Mouse (Mus musculus): ENCODE measurements around the gene Prpf40b. TPM values are rescaled to one million over a fixed set of nuclear protein-coding genes. Genes with fewer than 3 reads are reported as not detected.
A peak's percentile ranks its signal among the peaks of the same experiment; 100 is the strongest.

Gene Prpf40b
- polyA plus RNA-seq, 1 experiment from 2014 or later, result 38.0 TPM

- H3K36me3 ChIP-seq (ENCODE audit: control insufficient read depth, insufficient read depth, low read length), result peaks cover 93% of the 10 kb centered on the region
- 84% methylated on average over 9 of the region's 9 CpGs for WGBS
Observed at GRCm38 (mm10) chr15:99324151-99324550, 29.3 kb downstream of the Prpf40b start.

GRCm38 (mm10) chr15:99325598-99325997 is 30.7 kb downstream of the Prpf40b start:
- peak overlapping the region in 1 of 2 experiments; percentile 50; a peak in 2 of 4 replicates for H3K27ac ChIP-seq (replicated peaks in 1 of 2; ENCODE audit: control insufficient read depth in 1 of 2, insufficient read depth in 1 of 2, low read depth in 2 of 2, low read length in 2 of 2)
- peaks cover 84% of the 10 kb centered on the region for H3K36me3 ChIP-seq (ENCODE audit: control insufficient read depth, insufficient read depth, low read length)
- ATAC-seq (ENCODE audit: insufficient number of reproducible peaks, insufficient read depth, low FRiP score, low read depth), result no peak
- no peaks in the 10 kb centered on the region for H3K9me3 ChIP-seq (ENCODE audit: control insufficient read depth, low read length)
- 86% methylated on average over 6 of the region's 6 CpGs for WGBS
- H3K4me3 ChIP-seq (ENCODE audit: control insufficient read depth in 1 of 2, insufficient read depth in 1 of 2, low read depth in 1 of 2, low read length in 2 of 2), result no peak overlapping the region
- peaks cover 2 to 8% of the 10 kb centered on the region in 2 experiments; a peak in 2 of 4 replicates for H3K4me1 ChIP-seq (ENCODE audit: control insufficient read depth in 2 of 2, insufficient read depth in 2 of 2, low read length in 2 of 2)
- no peak overlapping the region for H3K4me2 ChIP-seq (ENCODE audit: low read length)
- H3K9ac ChIP-seq (ENCODE audit: low read length), result no peak overlapping the region
- H3K27me3 ChIP-seq (ENCODE audit: control insufficient read depth, insufficient read depth, low read length), result no peaks in the 10 kb centered on the region

More at GRCm38 (mm10) chr15:99324151-99324550, 29.3 kb downstream of the Prpf40b start:
- peaks cover 0 to 7% of the 10 kb centered on the region in 2 experiments; a peak in 1 of 4 replicates for H3K4me1 ChIP-seq (ENCODE audit: control insufficient read depth in 2 of 2, insufficient read depth in 2 of 2, low read length in 2 of 2)
- H3K4me2 ChIP-seq (ENCODE audit: low read length), result no peak overlapping the region
- H3K27ac ChIP-seq (replicated peaks in 1 of 2; ENCODE audit: control insufficient read depth in 1 of 2, insufficient read depth in 1 of 2, low read depth in 2 of 2, low read length in 2 of 2), result no peak overlapping the region
- no peaks in the 10 kb centered on the region for H3K27me3 ChIP-seq (ENCODE audit: control insufficient read depth, insufficient read depth, low read length)
- H3K9me3 ChIP-seq (ENCODE audit: control insufficient read depth, low read length), result no peaks in the 10 kb centered on the region
- H3K4me3 ChIP-seq (ENCODE audit: control insufficient read depth in 1 of 2, insufficient read depth in 1 of 2, low read depth in 1 of 2, low read length in 2 of 2), result no peak overlapping the region
- no peak for ATAC-seq (ENCODE audit: insufficient number of reproducible peaks, insufficient read depth, low FRiP score, low read depth)
- no peak overlapping the region for H3K9ac ChIP-seq (ENCODE audit: low read length)

DNA sequence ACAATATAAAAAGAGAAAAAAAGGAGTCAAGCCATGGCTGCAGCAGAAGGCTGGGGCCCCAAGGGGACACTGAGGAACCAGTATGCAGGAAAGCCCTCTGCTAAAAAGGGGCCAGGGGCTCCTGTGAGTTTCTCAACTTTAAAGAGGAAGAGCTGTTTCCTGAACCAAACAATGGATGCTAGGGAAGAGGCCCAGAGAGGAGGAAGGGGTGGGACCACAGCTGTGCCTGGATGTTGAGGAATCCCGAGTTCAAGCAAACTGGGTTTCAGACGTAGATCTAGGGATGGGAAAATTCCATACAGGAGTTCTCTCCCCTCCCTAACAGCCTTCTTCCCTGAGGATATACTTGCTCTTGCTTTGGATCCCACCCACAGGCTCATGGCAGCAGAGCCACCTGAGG is 31.5 kb downstream of the Prpf40b start:
- ATAC-seq (ENCODE audit: insufficient number of reproducible peaks, insufficient read depth, low FRiP score, low read depth), result peak; percentile 54; the same call in 1 of the 2 replicates
- 36% methylated on average over 2 of the region's 2 CpGs for WGBS
- peaks cover 3 to 6% of the 10 kb centered on the region in 2 experiments; a peak in 3 of 4 replicates for H3K4me1 ChIP-seq (ENCODE audit: control insufficient read depth in 2 of 2, insufficient read depth in 2 of 2, low read length in 2 of 2)

DNA sequence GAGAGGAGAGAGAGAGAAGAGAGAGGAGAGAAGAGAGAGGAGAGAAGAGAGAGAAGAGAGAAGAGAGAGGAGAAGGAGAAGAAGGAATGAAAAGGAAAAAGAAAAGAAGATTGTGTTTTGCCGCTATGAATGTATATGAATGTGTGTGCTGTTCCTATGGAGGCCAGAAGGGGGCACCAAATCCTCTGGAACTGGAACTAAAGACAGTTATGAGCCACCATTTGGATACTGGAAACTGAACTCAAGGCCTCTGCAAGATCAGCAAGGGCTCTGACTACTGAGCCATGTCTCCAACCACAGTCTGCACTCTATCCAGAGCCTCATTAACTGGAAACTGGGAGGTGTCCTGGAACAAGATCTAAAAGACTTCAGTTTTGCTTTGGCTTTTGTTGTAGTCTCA is 32.1 kb downstream of the Prpf40b start:
- Histone ChIP-seq H3K27ac (replicated peaks in 1 of 2; ENCODE audit: control insufficient read depth in 1 of 2, insufficient read depth in 1 of 2, low read depth in 2 of 2, low read length in 2 of 2) (peak overlapping the region; percentile 27 to 50; a peak in 2 of 4 replicates), H3K27me3 (ENCODE audit: control insufficient read depth, insufficient read depth, low read length) (no peaks in the 10 kb centered on the region), H3K9me3 (ENCODE audit: control insufficient read depth, low read length) (no peaks in the 10 kb centered on the region), H3K4me3 (ENCODE audit: control insufficient read depth in 1 of 2, insufficient read depth in 1 of 2, low read depth in 1 of 2, low read length in 2 of 2) (no peak overlapping the region), H3K36me3 (ENCODE audit: control insufficient read depth, insufficient read depth, low read length) (peaks cover 78% of the 10 kb centered on the region), H3K4me2 (ENCODE audit: low read length) (no peak overlapping the region), H3K9ac (ENCODE audit: low read length) (no peak overlapping the region), H3K4me1 (ENCODE audit: control insufficient read depth in 2 of 2, insufficient read depth in 2 of 2, low read length in 2 of 2) (peaks cover 8 to 11% of the 10 kb centered on the region in 2 experiments)
- WGBS, result 70% methylated on average over 1 of the region's 1 CpGs
- no peak for ATAC-seq (ENCODE audit: insufficient number of reproducible peaks, insufficient read depth, low FRiP score, low read depth)

More for the DNA sequence above, 31.5 kb downstream of the Prpf40b start:
- Histone ChIP-seq H3K9ac (ENCODE audit: low read length) (no peak overlapping the region), H3K4me3 (ENCODE audit: control insufficient read depth in 1 of 2, insufficient read depth in 1 of 2, low read depth in 1 of 2, low read length in 2 of 2) (no peak overlapping the region), H3K27ac (replicated peaks in 1 of 2; ENCODE audit: control insufficient read depth in 1 of 2, insufficient read depth in 1 of 2, low read depth in 2 of 2, low read length in 2 of 2) (peak overlapping the region; percentile 50 to 53; a peak in 3 of 4 replicates), H3K9me3 (ENCODE audit: control insufficient read depth, low read length) (no peaks in the 10 kb centered on the region), H3K36me3 (ENCODE audit: control insufficient read depth, insufficient read depth, low read length) (peaks cover 79% of the 10 kb centered on the region), H3K4me2 (ENCODE audit: low read length) (no peak overlapping the region), H3K27me3 (ENCODE audit: control insufficient read depth, insufficient read depth, low read length) (no peaks in the 10 kb centered on the region)

DNA sequence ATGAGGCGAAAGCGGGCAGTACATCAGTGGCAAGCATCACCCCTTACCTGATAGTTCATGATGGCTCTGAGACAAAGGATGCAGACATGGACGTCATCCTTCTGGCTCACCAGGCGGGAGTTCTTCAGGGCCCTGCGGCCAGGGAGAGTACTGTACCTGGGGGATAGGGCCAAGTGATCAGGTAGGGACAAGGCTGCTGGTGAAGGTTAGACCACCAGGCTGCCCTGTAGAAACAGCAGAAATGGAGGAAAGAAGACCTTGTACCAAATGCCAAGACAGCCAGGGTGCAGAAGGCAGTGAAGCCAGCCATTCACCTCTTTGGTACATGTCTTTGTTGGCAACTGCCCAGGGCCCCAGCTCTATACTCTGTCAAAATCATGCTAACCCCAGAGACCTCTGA is 33.1 kb downstream of the Prpf40b start:
- 95% methylated on average over 5 of the region's 5 CpGs for WGBS
- no peak overlapping the region for H3K4me3 ChIP-seq (ENCODE audit: control insufficient read depth in 1 of 2, insufficient read depth in 1 of 2, low read depth in 1 of 2, low read length in 2 of 2)
- ATAC-seq (ENCODE audit: insufficient number of reproducible peaks, insufficient read depth, low FRiP score, low read depth), result no peak
- no peaks in the 10 kb centered on the region for H3K9me3 ChIP-seq (ENCODE audit: control insufficient read depth, low read length)
- H3K4me1 ChIP-seq (ENCODE audit: control insufficient read depth in 2 of 2, insufficient read depth in 2 of 2, low read length in 2 of 2), result peaks cover 19 to 21% of the 10 kb centered on the region in 2 experiments
- H3K27ac ChIP-seq (replicated peaks in 1 of 2; ENCODE audit: control insufficient read depth in 1 of 2, insufficient read depth in 1 of 2, low read depth in 2 of 2, low read length in 2 of 2), result peak overlapping the region in 1 of 2 experiments; percentile 15; a peak in 1 of 4 replicates
- H3K9ac ChIP-seq (ENCODE audit: low read length), result no peak overlapping the region
- H3K27me3 ChIP-seq (ENCODE audit: control insufficient read depth, insufficient read depth, low read length), result no peaks in the 10 kb centered on the region
- H3K4me2 ChIP-seq (ENCODE audit: low read length), result no peak overlapping the region
- peaks cover 71% of the 10 kb centered on the region for H3K36me3 ChIP-seq (ENCODE audit: control insufficient read depth, insufficient read depth, low read length)

- Histone ChIP-seq H3K9me3 (ENCODE audit: control insufficient read depth, low read length) (no peaks in the 10 kb centered on the region), H3K27ac (replicated peaks in 1 of 2; ENCODE audit: control insufficient read depth in 1 of 2, insufficient read depth in 1 of 2, low read depth in 2 of 2, low read length in 2 of 2) (no peak overlapping the region), H3K9ac (ENCODE audit: low read length) (no peak overlapping the region), H3K4me1 (ENCODE audit: control insufficient read depth in 2 of 2, insufficient read depth in 2 of 2, low read length in 2 of 2) (peaks cover 41 to 44% of the 10 kb centered on the region in 2 experiments), H3K36me3 (ENCODE audit: control insufficient read depth, insufficient read depth, low read length) (peaks cover 48% of the 10 kb centered on the region), H3K27me3 (ENCODE audit: control insufficient read depth, insufficient read depth, low read length) (no peaks in the 10 kb centered on the region), H3K4me2 (ENCODE audit: low read length) (no peak overlapping the region), H3K4me3 (ENCODE audit: control insufficient read depth in 1 of 2, insufficient read depth in 1 of 2, low read depth in 1 of 2, low read length in 2 of 2) (no peak overlapping the region)
- no peak for ATAC-seq (ENCODE audit: insufficient number of reproducible peaks, insufficient read depth, low FRiP score, low read depth)
- WGBS, result 62% methylated on average over 2 of the region's 2 CpGs
Observed at GRCm38 (mm10) chr15:99330324-99330723, 35.4 kb downstream of the Prpf40b start.

DNA sequence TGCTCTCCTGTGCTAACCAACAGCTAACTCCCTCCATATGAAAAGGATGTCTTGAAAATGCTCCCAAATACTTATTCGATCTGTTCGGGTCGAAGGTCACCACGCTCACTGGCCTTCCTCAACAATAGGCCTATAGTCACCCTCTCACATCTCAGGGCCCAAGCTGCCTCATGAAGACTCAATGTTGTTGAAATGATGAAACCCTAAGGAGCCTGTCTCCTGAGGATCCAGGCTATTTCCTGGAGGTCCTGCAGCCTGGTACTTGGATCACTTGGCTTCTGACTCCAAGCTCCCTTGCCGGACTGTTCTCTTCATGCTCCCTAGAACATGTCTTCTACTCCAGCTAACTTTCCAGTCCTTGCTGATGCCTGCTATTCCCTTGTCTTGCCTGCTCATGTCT is 36.5 kb downstream of the Prpf40b start:
- no peak for ATAC-seq (ENCODE audit: insufficient number of reproducible peaks, insufficient read depth, low FRiP score, low read depth)
- no peak overlapping the region for H3K4me3 ChIP-seq (ENCODE audit: control insufficient read depth in 1 of 2, insufficient read depth in 1 of 2, low read depth in 1 of 2, low read length in 2 of 2)
- WGBS, result 89% methylated on average over 5 of the region's 5 CpGs
- H3K27ac ChIP-seq (replicated peaks in 1 of 2; ENCODE audit: control insufficient read depth in 1 of 2, insufficient read depth in 1 of 2, low read depth in 2 of 2, low read length in 2 of 2), result no peak overlapping the region
- no peaks in the 10 kb centered on the region for H3K27me3 ChIP-seq (ENCODE audit: control insufficient read depth, insufficient read depth, low read length)
- no peaks in the 10 kb centered on the region for H3K9me3 ChIP-seq (ENCODE audit: control insufficient read depth, low read length)
- peaks cover 48 to 55% of the 10 kb centered on the region in 2 experiments for H3K4me1 ChIP-seq (ENCODE audit: control insufficient read depth in 2 of 2, insufficient read depth in 2 of 2, low read length in 2 of 2)
- H3K36me3 ChIP-seq (ENCODE audit: control insufficient read depth, insufficient read depth, low read length), result peaks cover 39% of the 10 kb centered on the region
- H3K9ac ChIP-seq (ENCODE audit: low read length), result no peak overlapping the region
- no peak overlapping the region for H3K4me2 ChIP-seq (ENCODE audit: low read length)

GRCm38 (mm10) chr15:99332111-99332510 is 37.2 kb downstream of the Prpf40b start:
- H3K4me1 ChIP-seq (ENCODE audit: control insufficient read depth in 2 of 2, insufficient read depth in 2 of 2, low read length in 2 of 2), result peaks cover 56 to 62% of the 10 kb centered on the region in 2 experiments
- H3K27ac ChIP-seq (replicated peaks in 1 of 2; ENCODE audit: control insufficient read depth in 1 of 2, insufficient read depth in 1 of 2, low read depth in 2 of 2, low read length in 2 of 2), result peak overlapping the region; percentile 94 to 97
- H3K4me3 ChIP-seq (ENCODE audit: control insufficient read depth in 1 of 2, insufficient read depth in 1 of 2, low read depth in 1 of 2, low read length in 2 of 2), result no peak overlapping the region
- no peaks in the 10 kb centered on the region for H3K9me3 ChIP-seq (ENCODE audit: control insufficient read depth, low read length)
- no peak overlapping the region for H3K4me2 ChIP-seq (ENCODE audit: low read length)
- H3K9ac ChIP-seq (ENCODE audit: low read length), result no peak overlapping the region; the same call in 1 of the 2 replicates
- H3K27me3 ChIP-seq (ENCODE audit: control insufficient read depth, insufficient read depth, low read length), result no peaks in the 10 kb centered on the region
- peaks cover 37% of the 10 kb centered on the region for H3K36me3 ChIP-seq (ENCODE audit: control insufficient read depth, insufficient read depth, low read length)
- no peak for ATAC-seq (ENCODE audit: insufficient number of reproducible peaks, insufficient read depth, low FRiP score, low read depth)
